Comparison of ENCODE assay signal across 27 mouse cellular contexts in the genomic region with DNA sequence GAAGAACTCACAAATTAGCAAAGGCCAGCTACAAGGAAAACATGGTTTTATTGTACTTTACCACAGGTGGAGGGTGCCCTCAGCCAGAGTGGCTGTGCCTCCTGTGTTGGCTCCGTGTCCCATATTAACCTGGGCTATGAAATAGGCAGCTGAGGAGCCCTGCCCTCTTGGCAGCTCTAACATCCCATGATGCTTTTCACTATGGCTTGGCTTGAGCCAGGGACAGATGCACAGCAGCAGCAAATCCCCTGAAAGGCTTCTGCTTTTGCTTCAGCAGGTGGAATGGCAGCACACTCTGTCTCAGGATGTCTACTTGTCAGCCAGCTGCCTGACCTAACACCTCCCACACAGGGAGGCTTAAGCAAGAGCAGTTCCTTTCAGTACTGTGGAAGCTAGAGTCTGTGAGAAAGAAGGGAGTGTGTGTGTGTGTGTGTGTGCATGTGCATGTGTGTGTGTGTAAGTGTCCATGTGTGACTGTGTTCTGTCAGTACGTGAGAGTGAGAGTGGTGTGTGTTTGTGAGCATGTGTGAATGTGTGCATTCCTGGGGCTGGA. TPM values are rescaled to one million over a fixed set of nuclear protein-coding genes. Genes with fewer than 3 reads are reported as not detected.
DNase-seq lines count a peak whose midpoint lies in the region; ATAC-seq and TF ChIP-seq lines count a peak whose summit lies in the region.
"Not testable (repeated sequence)": the region's sequence is repeated elsewhere in the genome, so short reads cannot be mapped to it uniquely, and the experiment has no call there.
"Had no signal": no experiment of that assay in that cellular context is flagged by ENCODE, and none has a peak within 500 bp of the region (broad histone marks: within the 10 kb centered on the region; RNA-seq: fewer than 3 reads in every experiment).

No protein-coding gene starts in this region.

- DNase-seq in hindbrain, postnatal 0 days (ENCODE audit: low spot score); stomach, postnatal 0 days (ENCODE audit: low spot score): not testable (repeated sequence)
- peak; percentile 15 to 33 for DNase-seq in left cerebral cortex, adult 8-10 months (ENCODE audit: low spot score in 2 of 2)
- peak; percentile 34 for DNase-seq in right cerebral cortex, adult 18-20 months

- WGBS in hindbrain, postnatal 0 days, result 76% methylated on average over 2 of the region's 2 CpGs
- 76% methylated on average over 2 of the region's 2 CpGs for WGBS in limb, embryonic 13.5 days
- WGBS in stomach, postnatal 0 days, result 58% methylated on average over 2 of the region's 2 CpGs

- H3K27ac ChIP-seq in hindbrain, postnatal 0 days; limb, embryonic 13.5 days; stomach, postnatal 0 days (replicated peaks): not testable (repeated sequence)

- not testable (repeated sequence) for H3K4me2 ChIP-seq in hindbrain, postnatal 0 days (ENCODE audit: low read depth, low read length); limb, embryonic 13.5 days (replicated peaks); stomach, postnatal 0 days (replicated peaks; ENCODE audit: low read depth)

- H3K36me3 ChIP-seq in hindbrain, postnatal 0 days (ENCODE audit: insufficient read depth, low read length); limb, embryonic 13.5 days; stomach, postnatal 0 days (ENCODE audit: control insufficient read depth, insufficient read depth, low read length): not testable (repeated sequence)

- peak; percentile 23 for ATAC-seq in common myeloid progenitor, adult 5-6 weeks (replicated peaks; ENCODE audit: low read depth, poor library complexity, severe bottlenecking)
- ATAC-seq in frontal cortex, adult (ENCODE audit: low TSS enrichment), result peak; percentile 66
- ATAC-seq in granulocyte monocyte progenitor cell, adult 5-6 weeks (replicated peaks; ENCODE audit: poor library complexity, severe bottlenecking), result peak; percentile 45; the same call in 1 of the 2 replicates
- peak; percentile 38; the same call in 1 of the 2 replicates for ATAC-seq in hindbrain, postnatal 0 days
- peak; percentile 43; the same call in 1 of the 2 replicates for ATAC-seq in limb, embryonic 13.5 days (ENCODE audit: low FRiP score, low read depth)
- peak; percentile 59; the same call in 1 of the 2 replicates for ATAC-seq in stomach, postnatal 0 days (ENCODE audit: low FRiP score, low TSS enrichment)

- H3K27me3 ChIP-seq in hindbrain, postnatal 0 days (ENCODE audit: insufficient read depth, low read length); limb, embryonic 13.5 days; stomach, postnatal 0 days (ENCODE audit: control insufficient read depth, insufficient read depth, low read length): not testable (repeated sequence)

- not testable (repeated sequence) for H3K9ac ChIP-seq in hindbrain, postnatal 0 days (replicated peaks; ENCODE audit: low read length); limb, embryonic 13.5 days; stomach, postnatal 0 days (ENCODE audit: low read length)

- H3K4me1 ChIP-seq in hindbrain, postnatal 0 days (ENCODE audit: insufficient read depth, low read length); limb, embryonic 13.5 days; stomach, postnatal 0 days (replicated peaks; ENCODE audit: control insufficient read depth, insufficient read depth): not testable (repeated sequence)

- TF ChIP-seq CTCF in hindbrain, postnatal 0 days (IDR thresholded peaks at IDR 0.05; ENCODE audit: low read depth); stomach, postnatal 0 days (IDR thresholded peaks at IDR 0.05; ENCODE audit: low read depth): not testable (repeated sequence)

- not testable (repeated sequence) for H3K4me3 ChIP-seq in hindbrain, postnatal 0 days (ENCODE audit: low read length); limb, embryonic 13.5 days; stomach, postnatal 0 days (ENCODE audit: low read depth, low read length)

- not testable (repeated sequence) for TF ChIP-seq EP300 in stomach, postnatal 0 days (optimal IDR thresholded peaks at IDR 0.05)

- not testable (repeated sequence) for H3K9me3 ChIP-seq in hindbrain, postnatal 0 days (ENCODE audit: low read length); limb, embryonic 13.5 days; stomach, postnatal 0 days (ENCODE audit: control insufficient read depth, low read length)

RNA-seq across cellular contexts. Expression of gene Neu4, which starts 14.2 kb away (rescaled TPM):
- total RNA-seq in common myeloid progenitor, adult 5-6 weeks (2017), result not detected in 2 replicates
- not detected in 2 replicates for total RNA-seq in granulocyte monocyte progenitor cell, adult 5-6 weeks (2014; fragmentation: Nextera tagmentation)
- total RNA-seq in granulocyte monocyte progenitor cell, adult 5-6 weeks (2017), result not detected in 2 replicates
- total RNA-seq in hindbrain, postnatal 0 days (2014; rRNA removed), result 1.2 and 2.2 TPM in 2 replicates
- polyA plus RNA-seq in hindbrain, postnatal 0 days (2015; fragmentation: Nextera tagmentation; extraction: Ambion mirVana), result 1.1 and 1.6 TPM in 2 replicates
- 1 to 10 TPM; 4.7 to 9.3 (median 6.2) TPM for total RNA-seq in left cerebral cortex, adult 8-10 months (2022)
- not detected in 2 replicates for polyA plus RNA-seq in limb, embryonic 13.5 days (2015; fragmentation: Nextera tagmentation; extraction: Ambion mirVana)
- not detected in 2 replicates for polyA plus RNA-seq in stomach, postnatal 0 days (2015; fragmentation: Nextera tagmentation; extraction: Ambion mirVana)
- total RNA-seq: adrenal gland, adult 8-10 months; adrenal gland, postnatal 25 days; ES-E14; gastrocnemius, adult 8-10 months; gastrocnemius, postnatal 25 days; heart, postnatal 10 days; heart, postnatal 36 days had no signal
- polyA plus RNA-seq: brain, embryonic 14.5 days; embryonic facial prominence, embryonic 11.5 days; embryonic facial prominence, embryonic 15.5 days; forebrain, embryonic 11.5 days; forebrain, embryonic 15.5 days; gonadal fat pad, adult 2 months; heart, embryonic 12.5 days; heart, embryonic 15.5 days; hindbrain, embryonic 10.5 days; hindbrain, embryonic 13.5 days had no signal

RNA-seq across cellular contexts. Expression of gene Gal3st2c, which starts 15.7 kb away (rescaled TPM):
- not detected in 2 replicates for total RNA-seq in common myeloid progenitor, adult 5-6 weeks (2017)
- not detected in 2 replicates for total RNA-seq in granulocyte monocyte progenitor cell, adult 5-6 weeks (2014; fragmentation: Nextera tagmentation)
- total RNA-seq in granulocyte monocyte progenitor cell, adult 5-6 weeks (2017), result not detected in 2 replicates
- total RNA-seq in hindbrain, postnatal 0 days (2014; rRNA removed), result not detected in 2 replicates
- polyA plus RNA-seq in hindbrain, postnatal 0 days (2015; fragmentation: Nextera tagmentation; extraction: Ambion mirVana), result not detected in 2 replicates
- under 1 TPM in 2 of 4 experiments, not detected in 2; 0.07 to 0.12 TPM for total RNA-seq in left cerebral cortex, adult 8-10 months (2022)
- polyA plus RNA-seq in limb, embryonic 13.5 days (2015; fragmentation: Nextera tagmentation; extraction: Ambion mirVana), result not detected in 2 replicates
- polyA plus RNA-seq in stomach, postnatal 0 days (2015; fragmentation: Nextera tagmentation; extraction: Ambion mirVana), result 0.01 TPM in 1 of 2 replicates, not detected in the other
- polyA plus RNA-seq: brain, embryonic 14.5 days; embryonic facial prominence, embryonic 11.5 days; embryonic facial prominence, embryonic 15.5 days; forebrain, embryonic 11.5 days; forebrain, embryonic 15.5 days; heart, embryonic 12.5 days; hindbrain, embryonic 10.5 days; hindbrain, embryonic 13.5 days; hindbrain, embryonic 16.5 days had no signal

RNA-seq across cellular contexts. Expression of gene Pdcd1, which starts 46.3 kb away (rescaled TPM):
- not detected in 2 replicates for total RNA-seq in common myeloid progenitor, adult 5-6 weeks (2017)
- total RNA-seq in granulocyte monocyte progenitor cell, adult 5-6 weeks (2014; fragmentation: Nextera tagmentation), result not detected in 2 replicates
- not detected in 2 replicates for total RNA-seq in granulocyte monocyte progenitor cell, adult 5-6 weeks (2017)
- total RNA-seq in hindbrain, postnatal 0 days (2014; rRNA removed), result not detected in 2 replicates
- polyA plus RNA-seq in hindbrain, postnatal 0 days (2015; fragmentation: Nextera tagmentation; extraction: Ambion mirVana), result not detected in 2 replicates
- 1 to 10 TPM in 2 of 4 experiments, under 1 TPM in 1, not detected in 1; 0.49 to 3.6 (median 2.9) TPM for total RNA-seq in left cerebral cortex, adult 8-10 months (2022)
- 0.14 and 0.22 TPM in 2 replicates for polyA plus RNA-seq in limb, embryonic 13.5 days (2015; fragmentation: Nextera tagmentation; extraction: Ambion mirVana)
- polyA plus RNA-seq in stomach, postnatal 0 days (2015; fragmentation: Nextera tagmentation; extraction: Ambion mirVana), result 0.05 TPM in 1 of 2 replicates, not detected in the other
- total RNA-seq: adrenal gland, postnatal 25 days; gastrocnemius, adult 8-10 months; heart, adult 8-10 months; heart, postnatal 10 days; heart, postnatal 36 days had no signal
- polyA plus RNA-seq: brain, embryonic 14.5 days; embryonic facial prominence, embryonic 11.5 days; forebrain, embryonic 11.5 days; forebrain, embryonic 15.5 days; hindbrain, embryonic 13.5 days; hindbrain, embryonic 16.5 days had no signal
